Mouse (Mus musculus): ENCODE data around the gene Polm.

- no peak for TF ChIP-seq CTCF (IDR thresholded peaks at IDR 0.05; ENCODE audit: extremely low read depth, insufficient read depth, low read length)
- no peak for TF ChIP-seq POLR2A (IDR thresholded peaks at IDR 0.05; ENCODE audit: extremely low read depth, insufficient read depth, low read length)
Measured at GRCm38 (mm10) chr11:5796939-5797338, 40.9 kb downstream of the Polm start.
